Mouse (Mus musculus): Measurements from ENCODE around the gene Slc22a14.

DNA sequence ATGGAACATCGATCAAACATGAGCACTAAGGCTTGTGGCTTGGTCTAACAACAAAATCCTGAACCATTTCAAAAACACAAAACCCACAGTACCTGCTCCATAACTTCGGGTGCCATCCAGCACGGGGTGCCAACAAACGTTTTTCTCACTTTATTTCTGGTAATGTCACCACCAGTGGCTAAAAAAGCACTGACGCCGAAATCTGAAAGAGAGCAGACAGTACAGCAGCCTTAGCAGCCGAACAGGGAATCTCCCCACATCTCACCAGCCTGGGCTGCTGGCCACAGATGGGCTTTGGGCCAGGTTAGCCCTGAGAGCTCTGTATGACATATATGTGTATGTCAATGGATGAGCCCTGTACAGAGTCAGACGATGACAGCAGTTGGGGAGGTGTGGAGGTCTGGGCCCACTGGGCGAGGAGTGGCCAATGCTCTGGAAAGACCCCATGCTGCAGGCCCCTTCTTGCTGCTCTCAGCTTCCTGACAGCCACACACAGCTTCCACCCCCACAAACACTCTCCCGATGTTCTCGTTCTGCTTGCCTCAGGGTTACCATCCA, 96.7 kb downstream of the Slc22a14 start:
- no peak for TF ChIP-seq POLR2A (IDR thresholded peaks at IDR 0.05; ENCODE audit: borderline replicate concordance, low read depth, low read length)
- TF ChIP-seq CTCF (IDR thresholded peaks at IDR 0.05; ENCODE audit: low read depth, low read length), result no peak

All from bone marrow macrophage, adult 2 months (primary cell).